18 mouse cellular contexts compared by ENCODE assay signal in genomic region chr17:90376533-90376932, GRCm38 (mm10).
DNase-seq lines count a peak whose midpoint lies in the region; ATAC-seq and TF ChIP-seq lines count a peak whose summit lies in the region.
"Had no signal": no experiment of that assay in that cellular context is flagged by ENCODE, and none has a peak within 500 bp of the region (broad histone marks: within the 10 kb centered on the region; RNA-seq: fewer than 3 reads in every experiment).

No protein-coding gene starts in this region.

- no peak for ATAC-seq in forebrain, embryonic 14.5 days
- ATAC-seq in forebrain, embryonic 11.5 days (replicated peaks; ENCODE audit: low FRiP score) = no peak
- peak; percentile 40; the same call in 1 of the 2 replicates for ATAC-seq in neural tube, embryonic 13.5 days (ENCODE audit: low read depth)
- peak; percentile 69 for ATAC-seq in forebrain, embryonic 16.5 days

- no peak overlapping the region for H3K4me2 ChIP-seq in forebrain, embryonic 14.5 days (ENCODE audit: low read length)
- H3K4me2 ChIP-seq in forebrain, embryonic 11.5 days (ENCODE audit: low read depth, low read length, severe bottlenecking) = no peak overlapping the region
- H3K4me2 ChIP-seq in neural tube, embryonic 13.5 days = no peak overlapping the region
- no peak overlapping the region for H3K4me2 ChIP-seq in forebrain, embryonic 16.5 days (ENCODE audit: low read length)
- H3K4me2 ChIP-seq: embryonic facial prominence, embryonic 12.5 days had no signal

- H3K27ac ChIP-seq in forebrain, embryonic 14.5 days (ENCODE audit: low read depth, low read length) = no peak overlapping the region
- H3K27ac ChIP-seq in forebrain, embryonic 11.5 days (ENCODE audit: low read depth, low read length) = no peak overlapping the region
- H3K27ac ChIP-seq in neural tube, embryonic 13.5 days (replicated peaks) = no peak overlapping the region
- H3K27ac ChIP-seq in forebrain, embryonic 16.5 days (ENCODE audit: low read length) = no peak overlapping the region
- H3K27ac ChIP-seq: embryonic facial prominence, embryonic 10.5 days; embryonic facial prominence, embryonic 12.5 days had no signal

- H3K4me1 ChIP-seq in forebrain, embryonic 14.5 days (ENCODE audit: control insufficient read depth, insufficient read depth, low read length) = no peaks in the 10 kb centered on the region
- H3K4me1 ChIP-seq in forebrain, embryonic 11.5 days (replicated peaks; ENCODE audit: control insufficient read depth, insufficient read depth, low read length) = no peaks in the 10 kb centered on the region
- no peaks in the 10 kb centered on the region for H3K4me1 ChIP-seq in neural tube, embryonic 13.5 days (replicated peaks)
- H3K4me1 ChIP-seq in forebrain, embryonic 16.5 days (replicated peaks; ENCODE audit: control insufficient read depth, insufficient read depth, low read length) = 0 out of 2 replicates have a peak, but pooled peaks cover 2% of the 10 kb centered on the region
- H3K4me1 ChIP-seq: embryonic facial prominence, embryonic 10.5 days; embryonic facial prominence, embryonic 12.5 days had no signal

- 49% methylated on average over 2 of the region's 2 CpGs for WGBS in forebrain, embryonic 14.5 days
- WGBS in forebrain, embryonic 11.5 days = 90% methylated on average over 2 of the region's 2 CpGs
- WGBS in neural tube, embryonic 13.5 days = 52% methylated on average over 2 of the region's 2 CpGs
- WGBS in forebrain, embryonic 16.5 days = 19% methylated on average over 2 of the region's 2 CpGs

- no peaks in the 10 kb centered on the region for H3K36me3 ChIP-seq in forebrain, embryonic 14.5 days (ENCODE audit: control insufficient read depth, insufficient read depth, low read length)
- no peaks in the 10 kb centered on the region for H3K36me3 ChIP-seq in forebrain, embryonic 11.5 days (ENCODE audit: control insufficient read depth, insufficient read depth, low read length)
- H3K36me3 ChIP-seq in neural tube, embryonic 13.5 days = no peaks in the 10 kb centered on the region
- no peaks in the 10 kb centered on the region for H3K36me3 ChIP-seq in forebrain, embryonic 16.5 days (ENCODE audit: control insufficient read depth, insufficient read depth)
- H3K36me3 ChIP-seq: embryonic facial prominence, embryonic 10.5 days; embryonic facial prominence, embryonic 12.5 days had no signal

- H3K4me3 ChIP-seq in forebrain, embryonic 14.5 days (ENCODE audit: low read depth, low read length) = no peak overlapping the region
- no peak overlapping the region for H3K4me3 ChIP-seq in forebrain, embryonic 11.5 days (ENCODE audit: low read depth, low read length)
- H3K4me3 ChIP-seq in neural tube, embryonic 13.5 days = no peak overlapping the region
- no peak overlapping the region for H3K4me3 ChIP-seq in forebrain, embryonic 16.5 days (replicated peaks; ENCODE audit: low read length)
- H3K4me3 ChIP-seq: embryonic facial prominence, embryonic 10.5 days; embryonic facial prominence, embryonic 12.5 days had no signal

- H3K27me3 ChIP-seq in forebrain, embryonic 14.5 days (replicated peaks; ENCODE audit: control insufficient read depth, insufficient read depth, low read length) = no peaks in the 10 kb centered on the region
- H3K27me3 ChIP-seq in forebrain, embryonic 11.5 days (ENCODE audit: control insufficient read depth, insufficient read depth, low read length) = no peaks in the 10 kb centered on the region
- H3K27me3 ChIP-seq in neural tube, embryonic 13.5 days = no peaks in the 10 kb centered on the region
- no peaks in the 10 kb centered on the region for H3K27me3 ChIP-seq in forebrain, embryonic 16.5 days (replicated peaks; ENCODE audit: control insufficient read depth, insufficient read depth, low read length)
- H3K27me3 ChIP-seq: embryonic facial prominence, embryonic 12.5 days had no signal

- DNase-seq in forebrain, embryonic 14.5 days (ENCODE audit: low spot score) = peak; percentile 38
- DNase-seq in forebrain, embryonic 11.5 days (ENCODE audit: low spot score) = no peak
- no peak for DNase-seq in neural tube, embryonic 10.5 days (ENCODE audit: extremely low spot score, low spot score)
- DNase-seq in brain, embryonic 14.5 days (ENCODE audit: low read depth) = peak; percentile 32
- no peak for DNase-seq in spleen, postnatal 14 days (ENCODE audit: low spot score in 2 of 2)
- DNase-seq in retina, postnatal 1 day = no peak
- DNase-seq: adrenal gland, adult 2 months; adrenal gland, postnatal 10 days; adrenal gland, postnatal 25 days; cerebellum, adult 11-12 months; cerebellum, adult 2 months; cerebellum, adult 9-10 months; cerebellum, postnatal 10 days; cerebellum, postnatal 25 days had no signal

- TF ChIP-seq POLR2A in brain, embryonic 14.5 days (IDR thresholded peaks at IDR 0.05; ENCODE audit: borderline replicate concordance, extremely low read depth, insufficient read depth, insufficient read length, poor library complexity, severe bottlenecking) = no peak

- no peak for TF ChIP-seq CTCF in brain, embryonic 14.5 days (IDR thresholded peaks at IDR 0.05; ENCODE audit: borderline replicate concordance, extremely low read depth, insufficient read depth, insufficient read length)

- no peak overlapping the region for H3K9ac ChIP-seq in forebrain, embryonic 14.5 days (ENCODE audit: low read length)
- H3K9ac ChIP-seq in forebrain, embryonic 11.5 days (ENCODE audit: low read length) = no peak overlapping the region
- H3K9ac ChIP-seq in neural tube, embryonic 13.5 days = no peak overlapping the region
- H3K9ac ChIP-seq in forebrain, embryonic 16.5 days (replicated peaks; ENCODE audit: low read depth, low read length) = no peak overlapping the region
- H3K9ac ChIP-seq: embryonic facial prominence, embryonic 12.5 days had no signal

- no peaks in the 10 kb centered on the region for H3K9me3 ChIP-seq in forebrain, embryonic 14.5 days (replicated peaks; ENCODE audit: control insufficient read depth, low read length)
- H3K9me3 ChIP-seq in forebrain, embryonic 11.5 days (ENCODE audit: control insufficient read depth, low read length) = no peaks in the 10 kb centered on the region
- no peaks in the 10 kb centered on the region for H3K9me3 ChIP-seq in neural tube, embryonic 13.5 days
- no peaks in the 10 kb centered on the region for H3K9me3 ChIP-seq in forebrain, embryonic 16.5 days (ENCODE audit: control insufficient read depth, low read length)
- H3K9me3 ChIP-seq: embryonic facial prominence, embryonic 10.5 days; embryonic facial prominence, embryonic 12.5 days had no signal

Comparison
In these comparisons a context has a peak if more than half of its experiments do, and no peak if none do; other contexts are left out.
1. ATAC-seq: peak in neural tube, embryonic 13.5 days (single experiment) and forebrain, embryonic 16.5 days (single experiment); none in forebrain, embryonic 14.5 days (single experiment) and forebrain, embryonic 11.5 days (single experiment).
2. DNase-seq: peak in forebrain, embryonic 14.5 days (single experiment) and brain, embryonic 14.5 days (single experiment); none in forebrain, embryonic 11.5 days (single experiment), neural tube, embryonic 10.5 days (single experiment), spleen, postnatal 14 days (0 of 2) and retina, postnatal 1 day (single experiment).